ENCODE assay signal across 8 mouse cellular contexts in the genomic region with DNA sequence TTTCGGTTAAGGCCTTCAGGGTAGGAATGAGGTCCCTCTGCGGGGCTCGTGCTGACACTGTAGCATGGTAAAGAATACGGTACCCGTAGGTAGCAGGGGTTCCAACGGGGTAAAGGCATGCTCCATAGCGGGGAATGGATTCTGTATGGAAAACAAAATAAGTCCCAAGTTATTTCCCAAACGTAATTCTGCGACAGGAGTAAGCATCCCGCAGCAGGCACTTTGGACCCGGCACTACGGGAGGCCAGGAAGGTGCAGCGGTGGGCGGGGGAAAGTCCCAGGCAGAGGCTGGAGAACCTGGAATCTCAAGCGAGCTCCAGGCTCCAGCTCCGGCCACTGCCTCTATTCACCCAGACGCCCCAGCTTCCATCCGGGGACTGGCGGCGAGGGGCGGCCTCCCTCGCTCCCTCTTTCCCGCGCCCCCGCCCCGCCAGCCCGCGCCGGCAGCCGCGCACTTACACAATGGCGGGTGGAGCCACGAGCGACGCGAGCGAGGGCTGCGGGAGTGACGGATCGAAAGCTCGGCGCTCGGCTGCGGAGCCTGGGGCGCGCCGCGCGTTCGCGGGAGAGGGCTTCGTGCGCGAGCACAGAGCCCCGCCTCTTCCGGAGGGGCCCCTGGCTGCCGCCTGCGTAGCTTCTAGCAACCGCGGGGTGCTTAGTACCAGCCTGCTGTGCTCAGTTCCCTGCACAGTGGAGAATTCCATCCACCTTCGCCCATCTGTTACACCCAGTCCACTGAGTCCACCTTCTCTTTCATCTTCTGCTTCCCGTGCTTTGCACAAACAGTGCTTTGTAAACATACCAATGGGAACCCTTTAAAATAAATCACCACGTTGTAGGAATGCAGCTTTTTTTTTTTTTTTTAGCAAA. TPM values are rescaled to one million over a fixed set of nuclear protein-coding genes. Genes with fewer than 3 reads are reported as not detected.
DNase-seq lines count a peak whose midpoint lies in the region; ATAC-seq lines count a peak whose summit lies in the region.

A gene (minus strand): TSS at position 602 of the 870 bp plus-strand sequence.

- H3K9me3 ChIP-seq in hindbrain, embryonic 16.5 days (ENCODE audit: control insufficient read depth, low read length), result no peaks in the 10 kb centered on the region

- H3K4me3 ChIP-seq in hindbrain, embryonic 16.5 days (ENCODE audit: low read length), result peak within 1 kb of the TSS; percentile 69
- H3K4me3 ChIP-seq in macrophage (ENCODE audit: inconsistent target), result peak within 1 kb of the TSS; percentile 77

- H3K79me2 ChIP-seq in macrophage (ENCODE audit: inconsistent target), result no peaks in the 10 kb centered on the region

- H3K4me1 ChIP-seq in hindbrain, embryonic 16.5 days (ENCODE audit: control insufficient read depth, insufficient read depth, low read depth, low read length), result 0 out of 2 replicates have a peak, but pooled peaks cover 2% of the 10 kb centered on the region

- H3K9ac ChIP-seq in hindbrain, embryonic 16.5 days (ENCODE audit: low read depth, low read length), result peak within 1 kb of the TSS; percentile 89

- peak within 1 kb of the TSS; percentile 76 for H3K4me2 ChIP-seq in hindbrain, embryonic 16.5 days (ENCODE audit: low read length)

- H3K36me3 ChIP-seq in hindbrain, embryonic 16.5 days (ENCODE audit: control insufficient read depth, insufficient read depth, low read length), result no peaks in the 10 kb centered on the region
- H3K36me3 ChIP-seq in macrophage (ENCODE audit: inconsistent target), result no peaks in the 10 kb centered on the region

- ATAC-seq in hindbrain, embryonic 16.5 days, result peak; percentile 99

- peak; percentile 87 for DNase-seq in WW6 (ENCODE audit: low read depth, low spot score)
- peak; percentile 83 to 94 for DNase-seq in cerebellum, postnatal 4 days (ENCODE audit: low spot score in 2 of 2)
- DNase-seq in gastrocnemius, adult 18-20 months (ENCODE audit: low spot score), result peak; percentile 90
- peak; percentile 92 to 96 for DNase-seq in left cerebral cortex, adult 18-20 months (ENCODE audit: low spot score in 2 of 2)
- DNase-seq in right cerebral cortex, adult 18-20 months, result peak; percentile 96
- DNase-seq in urinary bladder, postnatal 10 days (ENCODE audit: low spot score), result peak; percentile 60

- under 1% methylated on average over 61 of the region's 63 CpGs for WGBS in hindbrain, embryonic 16.5 days
- under 1% methylated on average over 63 of the region's 63 CpGs for WGBS in macrophage (ENCODE audit: missing documents)

- peak within 1 kb of the TSS; percentile 95 for H3K27ac ChIP-seq in hindbrain, embryonic 16.5 days (ENCODE audit: low read depth, low read length)
- peak within 1 kb of the TSS; percentile 51 for H3K27ac ChIP-seq in macrophage

- no peaks in the 10 kb centered on the region for H3K27me3 ChIP-seq in hindbrain, embryonic 16.5 days (replicated peaks; ENCODE audit: control insufficient read depth, insufficient read depth, low read length)

RNA-seq across cellular contexts. Expression of the gene that starts here (rescaled TPM):
- total RNA-seq in gastrocnemius, adult 18-20 months (2021), result under 1 TPM; 0.64 to 0.81 TPM
- 6.5 and 6.6 TPM in 2 replicates for polyA plus RNA-seq in hindbrain, embryonic 16.5 days (2015; fragmentation: Nextera tagmentation; extraction: Ambion mirVana)
- total RNA-seq in left cerebral cortex, adult 18-20 months (2021), result 1 to 10 TPM; 2.0 to 2.3 TPM
- 10 to 100 TPM in 3 of 26 experiments, 1 to 10 TPM in 23; 2.5 to 11.5 (median 7.1) TPM for total RNA-seq in macrophage (2018; cell fraction: chromatin; rRNA removed)
- total RNA-seq in macrophage (2018; cell fraction: cytosol; rRNA removed), result 1 to 10 TPM; 4.6 to 8.7 (median 6.6) TPM
- total RNA-seq in macrophage (2018; cell fraction: nucleus; rRNA removed), result 10 to 100 TPM in 5 of 26 experiments, 1 to 10 TPM in 21; 2.7 to 13.3 (median 5.9) TPM
- 7.0 to 7.8 TPM (median 7.7 TPM) in 3 replicates for polyA plus RNA-seq in macrophage (2018)

Comparison
In these comparisons a context has a peak if more than half of its experiments do, and no peak if none do; other contexts are left out.
1. Peak in every context shown above with its lines: DNase-seq, ATAC-seq, H3K4me3 ChIP-seq and H3K27ac ChIP-seq.
2. Peak in DNase-seq in gastrocnemius, adult 18-20 months; RNA of the gene not detected or under 1 TPM.